Comparison of ENCODE assay signal across 26 mouse cellular contexts in the genomic region with DNA sequence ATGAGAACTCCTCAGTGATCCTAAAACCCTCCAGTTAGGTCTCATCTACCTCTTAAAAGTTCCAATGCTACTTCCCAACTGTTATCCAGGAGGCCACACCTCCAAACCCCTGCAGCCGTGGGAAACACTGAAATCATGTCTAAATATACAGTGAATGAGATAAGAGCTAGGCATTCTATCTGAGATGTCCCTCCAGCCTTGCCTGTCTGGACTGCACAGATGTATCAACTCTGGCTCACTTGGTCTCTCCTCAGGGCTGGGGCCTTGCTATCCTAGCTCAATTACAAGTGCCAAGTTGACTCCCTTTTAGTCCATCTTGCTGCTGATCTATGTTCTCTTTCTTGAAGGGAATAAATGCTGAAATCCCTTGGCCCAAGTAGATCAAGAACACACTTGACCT.
DNase-seq lines count a peak whose midpoint lies in the region; ATAC-seq and TF ChIP-seq lines count a peak whose summit lies in the region.
"Had no signal": no experiment of that assay in that cellular context is flagged by ENCODE, and none has a peak within 500 bp of the region (broad histone marks: within the 10 kb centered on the region; RNA-seq: fewer than 3 reads in every experiment).

No protein-coding gene starts in this region.

- H3K36me3 ChIP-seq in heart, embryonic 13.5 days, result no peaks in the 10 kb centered on the region
- no peaks in the 10 kb centered on the region for H3K36me3 ChIP-seq in liver, embryonic 12.5 days
- no peaks in the 10 kb centered on the region for H3K36me3 ChIP-seq in liver, embryonic 15.5 days (replicated peaks)
- no peaks in the 10 kb centered on the region for H3K36me3 ChIP-seq in forebrain, embryonic 14.5 days (ENCODE audit: control insufficient read depth, insufficient read depth, low read length)
- no peaks in the 10 kb centered on the region for H3K36me3 ChIP-seq in stomach, postnatal 0 days (ENCODE audit: control insufficient read depth, insufficient read depth, low read length)
- H3K36me3 ChIP-seq: embryonic facial prominence, embryonic 12.5 days; embryonic facial prominence, embryonic 15.5 days; forebrain, embryonic 12.5 days; G1E; hindbrain, embryonic 10.5 days; hindbrain, embryonic 13.5 days had no signal

- H3K4me2 ChIP-seq in heart, embryonic 13.5 days, result no peak overlapping the region
- H3K4me2 ChIP-seq in liver, embryonic 12.5 days, result no peak overlapping the region
- no peak overlapping the region for H3K4me2 ChIP-seq in liver, embryonic 15.5 days
- no peak overlapping the region for H3K4me2 ChIP-seq in forebrain, embryonic 14.5 days (ENCODE audit: low read length)
- H3K4me2 ChIP-seq in stomach, postnatal 0 days (replicated peaks; ENCODE audit: low read depth), result no peak overlapping the region
- H3K4me2 ChIP-seq: embryonic facial prominence, embryonic 12.5 days; embryonic facial prominence, embryonic 15.5 days; forebrain, embryonic 12.5 days; hindbrain, embryonic 13.5 days had no signal

- H3K27ac ChIP-seq in heart, embryonic 13.5 days (replicated peaks), result 0 out of 2 replicates have a peak overlapping the region, but pooled peaks have one; percentile 0
- 0 out of 2 replicates have a peak overlapping the region, but pooled peaks have one; percentile 59 for H3K27ac ChIP-seq in embryonic fibroblast, embryonic 13.5 days (ENCODE audit: insufficient read depth, low read length)
- H3K27ac ChIP-seq in liver, embryonic 12.5 days, result no peak overlapping the region
- H3K27ac ChIP-seq in liver, embryonic 15.5 days (replicated peaks), result no peak overlapping the region
- no peak overlapping the region for H3K27ac ChIP-seq in forebrain, embryonic 14.5 days (ENCODE audit: low read depth, low read length)
- no peak overlapping the region for H3K27ac ChIP-seq in stomach, postnatal 0 days (replicated peaks)
- H3K27ac ChIP-seq: embryonic facial prominence, embryonic 12.5 days; embryonic facial prominence, embryonic 15.5 days; forebrain, embryonic 12.5 days; hindbrain, embryonic 10.5 days; hindbrain, embryonic 13.5 days had no signal

- TF ChIP-seq EP300 in stomach, postnatal 0 days (optimal IDR thresholded peaks at IDR 0.05), result no peak

- no peak overlapping the region for H3K9ac ChIP-seq in heart, embryonic 13.5 days
- H3K9ac ChIP-seq in liver, embryonic 12.5 days, result no peak overlapping the region
- H3K9ac ChIP-seq in liver, embryonic 15.5 days, result no peak overlapping the region
- no peak overlapping the region for H3K9ac ChIP-seq in forebrain, embryonic 14.5 days (ENCODE audit: low read length)
- no peak overlapping the region for H3K9ac ChIP-seq in stomach, postnatal 0 days (ENCODE audit: low read length)
- H3K9ac ChIP-seq: embryonic facial prominence, embryonic 12.5 days; embryonic facial prominence, embryonic 15.5 days; forebrain, embryonic 12.5 days; hindbrain, embryonic 13.5 days had no signal

- ATAC-seq in heart, embryonic 13.5 days (ENCODE audit: extremely low read depth, insufficient number of reproducible peaks, low FRiP score, low TSS enrichment), result no peak
- peak; percentile 71 for ATAC-seq in liver, embryonic 12.5 days
- peak; percentile 61 for ATAC-seq in liver, embryonic 15.5 days (ENCODE audit: insufficient read depth)
- ATAC-seq in forebrain, embryonic 14.5 days, result no peak
- ATAC-seq in stomach, postnatal 0 days (ENCODE audit: low FRiP score, low TSS enrichment), result no peak
- ATAC-seq: forebrain, embryonic 16.5 days; hindbrain, embryonic 16.5 days had no signal

- no peak for DNase-seq in heart, postnatal 14 days
- DNase-seq in forebrain, embryonic 14.5 days (ENCODE audit: low spot score), result no peak
- no peak for DNase-seq in stomach, postnatal 0 days (ENCODE audit: low spot score)
- DNase-seq: adrenal gland, postnatal 14 days; B cell, adult 2 months; cerebellum, adult 11 months; cerebellum, adult 2 months; cerebellum, adult 9-11 months; cerebellum, postnatal 25 days; gastrocnemius, postnatal 10 days; heart, postnatal 36 days had no signal

- H3K9me3 ChIP-seq in heart, embryonic 13.5 days, result no peaks in the 10 kb centered on the region
- no peaks in the 10 kb centered on the region for H3K9me3 ChIP-seq in liver, embryonic 12.5 days (replicated peaks)
- H3K9me3 ChIP-seq in liver, embryonic 15.5 days (replicated peaks), result no peaks in the 10 kb centered on the region
- H3K9me3 ChIP-seq in forebrain, embryonic 14.5 days (replicated peaks; ENCODE audit: control insufficient read depth, low read length), result no peaks in the 10 kb centered on the region
- no peaks in the 10 kb centered on the region for H3K9me3 ChIP-seq in stomach, postnatal 0 days (ENCODE audit: control insufficient read depth, low read length)
- H3K9me3 ChIP-seq: embryonic facial prominence, embryonic 12.5 days; embryonic facial prominence, embryonic 15.5 days; forebrain, embryonic 12.5 days; G1E; hindbrain, embryonic 10.5 days; hindbrain, embryonic 13.5 days had no signal

- H3K4me1 ChIP-seq in heart, embryonic 13.5 days, result peaks cover 53% of the 10 kb centered on the region
- H3K4me1 ChIP-seq in embryonic fibroblast, embryonic 13.5 days (ENCODE audit: control insufficient read depth, insufficient read depth, low read length), result peaks cover 4% of the 10 kb centered on the region; the same call in 1 of the 2 replicates
- peaks cover 61% of the 10 kb centered on the region for H3K4me1 ChIP-seq in liver, embryonic 12.5 days
- H3K4me1 ChIP-seq in liver, embryonic 15.5 days (replicated peaks), result peaks cover 56% of the 10 kb centered on the region
- peaks cover 3% of the 10 kb centered on the region; the same call in 1 of the 2 replicates for H3K4me1 ChIP-seq in forebrain, embryonic 14.5 days (ENCODE audit: control insufficient read depth, insufficient read depth, low read length)
- H3K4me1 ChIP-seq in stomach, postnatal 0 days (replicated peaks; ENCODE audit: control insufficient read depth, insufficient read depth), result no peaks in the 10 kb centered on the region
- H3K4me1 ChIP-seq: embryonic facial prominence, embryonic 12.5 days; forebrain, embryonic 12.5 days; hindbrain, embryonic 10.5 days had no signal

- no peak overlapping the region for H3K4me3 ChIP-seq in heart, embryonic 13.5 days
- no peak overlapping the region for H3K4me3 ChIP-seq in embryonic fibroblast, embryonic 13.5 days (ENCODE audit: insufficient read depth, low read length)
- no peak overlapping the region for H3K4me3 ChIP-seq in liver, embryonic 12.5 days
- no peak overlapping the region for H3K4me3 ChIP-seq in liver, embryonic 15.5 days (replicated peaks)
- no peak overlapping the region for H3K4me3 ChIP-seq in forebrain, embryonic 14.5 days (ENCODE audit: low read depth, low read length)
- H3K4me3 ChIP-seq in stomach, postnatal 0 days (ENCODE audit: low read depth, low read length), result no peak overlapping the region
- H3K4me3 ChIP-seq: embryonic facial prominence, embryonic 12.5 days; embryonic facial prominence, embryonic 15.5 days; erythroblast, embryonic 14.5 days; forebrain, embryonic 12.5 days; hindbrain, embryonic 10.5 days; hindbrain, embryonic 13.5 days had no signal

- no peak for TF ChIP-seq POLR2A in embryonic fibroblast, embryonic 13.5 days (IDR thresholded peaks at IDR 0.05; ENCODE audit: low read depth, low read length)

- no peaks in the 10 kb centered on the region for H3K27me3 ChIP-seq in heart, embryonic 13.5 days (replicated peaks)
- H3K27me3 ChIP-seq in liver, embryonic 12.5 days (replicated peaks), result no peaks in the 10 kb centered on the region
- no peaks in the 10 kb centered on the region for H3K27me3 ChIP-seq in liver, embryonic 15.5 days
- no peaks in the 10 kb centered on the region for H3K27me3 ChIP-seq in forebrain, embryonic 14.5 days (replicated peaks; ENCODE audit: control insufficient read depth, insufficient read depth, low read length)
- H3K27me3 ChIP-seq in stomach, postnatal 0 days (ENCODE audit: control insufficient read depth, insufficient read depth, low read length), result no peaks in the 10 kb centered on the region
- H3K27me3 ChIP-seq: CH12.LX; embryonic facial prominence, embryonic 12.5 days; embryonic facial prominence, embryonic 15.5 days; forebrain, embryonic 12.5 days; Patski had no signal

- intact Hi-C loops in heart, postnatal 14 days (cut with DNase I), result no loop called here

- no peak for TF ChIP-seq CTCF in embryonic fibroblast, embryonic 13.5 days (IDR thresholded peaks at IDR 0.05; ENCODE audit: borderline replicate concordance, insufficient read depth, low read length)
- no peak for TF ChIP-seq CTCF in stomach, postnatal 0 days (IDR thresholded peaks at IDR 0.05; ENCODE audit: low read depth)

- 0% methylated on average over 1 of the region's 1 CpGs for WGBS in heart, embryonic 13.5 days
- 5% methylated on average over 1 of the region's 1 CpGs for WGBS in liver, embryonic 12.5 days (ENCODE audit: insufficient replicate concordance)
- 23% methylated on average over 1 of the region's 1 CpGs for WGBS in liver, embryonic 15.5 days (ENCODE audit: insufficient replicate concordance)
- WGBS in forebrain, embryonic 14.5 days, result 80% methylated on average over 1 of the region's 1 CpGs
- 26% methylated on average over 1 of the region's 1 CpGs for WGBS in stomach, postnatal 0 days

Comparison
In these comparisons a context has a peak if more than half of its experiments do, and no peak if none do; other contexts are left out.
1. ATAC-seq: peak in liver, embryonic 12.5 days (single experiment) and liver, embryonic 15.5 days (single experiment); none in heart, embryonic 13.5 days (single experiment), forebrain, embryonic 14.5 days (single experiment) and stomach, postnatal 0 days (single experiment).
2. H3K27ac ChIP-seq: peak in heart, embryonic 13.5 days (single experiment) and embryonic fibroblast, embryonic 13.5 days (single experiment); none in liver, embryonic 12.5 days (single experiment), liver, embryonic 15.5 days (single experiment), forebrain, embryonic 14.5 days (single experiment) and stomach, postnatal 0 days (single experiment).